Mouse (Mus musculus): ENCODE data around the gene Synpo2l.

- TF ChIP-seq CTCF (IDR thresholded peaks at IDR 0.05; ENCODE audit: borderline replicate concordance, insufficient read depth, low read length) = no peak
- TF ChIP-seq POLR2A (IDR thresholded peaks at IDR 0.05; ENCODE audit: low read depth, low read length) = no peak
These were observed 13.6 kb upstream of the Synpo2l start for GRCm38 (mm10) chr14:20681742-20682141.

Data from embryonic fibroblast, embryonic 13.5 days (primary cell).